Mouse (Mus musculus) embryonic fibroblast, embryonic 13.5 days (primary cell): ENCODE data around the gene Foxp1. TPM values are rescaled to one million over a fixed set of nuclear protein-coding genes. Genes with fewer than 3 reads are reported as not detected.

ENCODE experiments used
- H3K27ac ChIP-seq: 2 replicates; pipeline ENCODE4 v1.5.1; 2012; ENCODE audit warnings: low read length, control low read depth, inconsistent platforms; ENCODE audit not compliant: insufficient read depth
- H3K4me1 ChIP-seq: 2 replicates; pipeline ENCODE4 v1.6.1; 2011; ENCODE audit warnings: low read length; ENCODE audit not compliant: control insufficient read depth, insufficient read depth
- H3K4me3 ChIP-seq: 2 replicates; pipeline ENCODE4 v1.5.1; 2011; ENCODE audit warnings: mild to moderate bottlenecking, control low read depth, low read length; ENCODE audit not compliant: insufficient read depth
- CTCF ChIP-seq: IDR thresholded peaks from 2 replicates; pipeline ENCODE4 v1.5.1; 2011; ENCODE audit warnings: mild to moderate bottlenecking, control low read depth, low read length, moderate library complexity, borderline replicate concordance; ENCODE audit not compliant: insufficient read depth
- POLR2A ChIP-seq: IDR thresholded peaks from 2 replicates; pipeline ENCODE4 v1.6.1; 2011; ENCODE audit warnings: low read depth, mild to moderate bottlenecking, control low read depth, low read length, moderate library complexity
- polyA plus RNA-seq: library from polyadenylated mRNA; stranded (reverse); fragments of >200 nt; gene quantifications from 2 replicates; pipeline ENCODE4 v1.2.4, GENCODE M21; 2011; ENCODE audit warnings: low read depth; ENCODE audit not compliant: missing spikeins, insufficient read length

Gene Foxp1
- polyA plus RNA-seq, 1 experiment: 137 TPM

DNA sequence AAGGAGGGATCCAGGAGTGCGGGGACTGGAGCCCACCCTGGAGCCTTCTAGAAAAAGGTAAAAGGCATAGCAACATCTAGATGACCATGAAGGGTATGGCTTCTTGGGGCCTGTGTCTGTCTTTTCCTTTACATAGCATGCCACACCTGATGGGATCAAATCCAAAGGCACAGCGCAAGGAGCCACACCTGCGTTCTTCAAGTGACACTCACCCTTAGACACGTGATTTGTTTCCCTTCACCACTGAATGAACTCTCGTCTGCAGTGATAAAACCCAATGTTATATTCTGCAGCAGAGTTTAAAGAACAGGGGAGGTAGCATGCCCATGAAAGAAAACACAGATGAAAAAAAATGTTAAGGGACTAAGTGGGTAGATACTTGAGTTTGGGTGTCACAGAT lies 112.9 kb downstream of the Foxp1 start:
- TF ChIP-seq CTCF: no peak
- no peak for TF ChIP-seq POLR2A
- no peak overlapping the region for H3K4me3 ChIP-seq
- no peak overlapping the region for H3K27ac ChIP-seq
- peaks cover 8% of the 10 kb centered on the region for H3K4me1 ChIP-seq

DNA sequence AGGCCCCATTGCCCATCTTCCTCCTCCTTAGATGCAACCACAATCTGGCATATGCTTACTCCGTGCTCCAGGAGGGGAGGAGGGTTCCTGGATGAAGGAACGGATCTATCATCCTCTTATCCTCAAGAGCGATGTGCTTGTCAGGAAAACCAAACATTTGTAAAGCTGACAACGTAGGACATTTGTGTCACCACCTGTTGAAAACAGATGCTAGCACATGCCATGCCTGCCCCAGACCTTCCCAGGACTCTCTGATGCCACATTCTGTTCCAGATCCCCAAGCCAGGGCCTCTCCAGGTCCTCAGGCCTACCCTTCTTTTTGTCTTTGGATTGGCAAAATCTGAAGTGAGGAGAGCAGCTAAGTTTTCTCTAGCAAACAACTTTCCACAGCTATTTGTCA lies 113.6 kb downstream of the Foxp1 start:
- H3K4me1 ChIP-seq: peaks cover 8% of the 10 kb centered on the region
- TF ChIP-seq CTCF (no peak), POLR2A (no peak)
- no peak overlapping the region for H3K27ac ChIP-seq
- H3K4me3 ChIP-seq: no peak overlapping the region

DNA sequence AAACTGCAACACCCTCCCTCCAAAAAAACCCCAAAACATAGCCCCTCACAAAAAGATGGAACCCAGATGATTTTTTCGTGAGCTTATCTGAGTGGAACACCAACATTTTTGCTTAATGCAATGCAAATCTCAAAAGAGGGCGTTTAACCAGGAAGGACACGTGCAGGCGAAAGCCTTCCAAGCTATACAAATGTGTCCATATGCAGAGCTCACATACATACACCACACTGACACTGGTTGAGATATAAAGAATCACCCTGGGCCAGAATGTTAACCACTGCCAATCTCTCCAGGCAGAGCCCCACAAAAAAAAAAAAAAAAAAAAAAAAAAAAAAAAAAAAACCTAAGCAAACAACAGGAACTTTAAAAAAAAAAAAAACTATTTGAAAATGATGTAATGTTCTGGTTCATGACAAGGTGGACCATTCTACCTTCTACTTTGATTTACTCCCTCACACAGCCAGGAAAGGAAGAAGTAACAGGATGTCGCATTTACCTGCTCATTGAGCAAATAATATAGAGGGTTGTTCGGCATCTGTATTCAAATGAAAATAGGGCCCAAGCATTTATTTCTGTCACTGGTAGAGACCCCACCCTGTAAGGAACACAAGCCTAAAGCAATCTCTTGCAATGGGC lies 118.6 kb downstream of the Foxp1 start:
- TF ChIP-seq POLR2A: no peak
- TF ChIP-seq CTCF: no peak
- Histone ChIP-seq H3K27ac (no peak overlapping the region), H3K4me3 (no peak overlapping the region), H3K4me1 (peaks cover 14% of the 10 kb centered on the region)

DNA sequence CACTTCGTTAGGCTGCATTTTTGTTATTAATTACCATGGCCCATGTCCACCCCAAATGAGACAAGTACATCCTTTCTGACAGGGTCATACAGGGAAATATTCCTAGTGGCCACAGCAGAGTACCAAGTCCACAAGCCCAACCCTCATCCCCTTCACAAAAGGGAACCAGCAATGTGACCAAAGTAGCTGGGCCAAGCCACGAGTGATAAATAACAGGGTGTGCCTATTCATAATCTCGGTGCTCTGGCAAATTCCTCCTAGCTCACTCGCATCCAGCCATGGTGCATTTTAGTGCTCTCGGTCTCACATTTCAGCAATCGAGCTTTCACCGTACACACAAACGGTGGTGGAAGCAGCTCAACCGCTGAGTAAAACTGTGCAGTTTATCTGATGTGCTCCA lies 119.6 kb downstream of the Foxp1 start:
- TF ChIP-seq POLR2A (no peak), CTCF (no peak)
- H3K27ac ChIP-seq: no peak overlapping the region

DNA sequence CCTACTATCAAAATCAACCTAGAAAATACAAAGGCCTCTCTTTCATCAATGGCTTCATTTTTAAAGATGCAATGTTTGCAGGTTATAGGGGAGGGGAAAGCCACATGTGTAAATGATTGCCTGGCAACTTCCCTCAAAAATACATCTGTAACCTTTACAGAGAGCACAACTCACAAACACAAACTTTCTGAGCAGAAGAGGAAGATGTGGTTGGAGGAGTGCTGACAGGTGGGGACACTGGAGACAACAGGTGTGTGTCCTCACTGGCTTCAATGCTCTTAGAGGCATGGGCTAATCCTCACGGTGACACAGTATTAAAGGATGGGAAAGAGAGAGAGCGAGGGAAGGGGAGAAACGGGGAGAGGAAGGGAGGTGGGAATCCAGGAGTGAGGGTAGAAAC lies 120.2 kb downstream of the Foxp1 start:
- H3K4me3 ChIP-seq: no peak overlapping the region
- TF ChIP-seq CTCF: no peak
- no peak for TF ChIP-seq POLR2A
- no peak overlapping the region for H3K27ac ChIP-seq

More for the DNA sequence above, 119.6 kb downstream of the Foxp1 start:
- Histone ChIP-seq H3K4me1 (peaks cover 14% of the 10 kb centered on the region), H3K4me3 (no peak overlapping the region)

DNA sequence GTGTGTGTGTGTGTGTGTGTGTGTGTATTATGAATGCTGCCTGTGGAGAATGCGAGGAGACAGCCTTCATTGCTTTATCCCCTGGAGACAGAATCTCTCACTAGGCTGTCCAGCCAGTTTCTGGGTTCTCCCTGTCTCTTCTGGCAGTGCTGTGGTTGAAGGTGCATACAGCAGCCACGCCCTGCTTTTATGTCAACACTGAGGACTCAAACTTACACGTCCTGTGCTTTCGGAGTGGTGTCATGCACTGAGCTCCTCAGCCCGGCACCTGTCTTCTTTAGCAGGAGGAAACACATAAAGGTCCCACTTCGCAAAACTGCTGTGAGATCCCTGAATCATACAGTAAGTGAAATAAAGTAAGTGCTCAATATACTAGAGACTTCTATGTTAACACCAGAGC lies 120.7 kb downstream of the Foxp1 start:
- TF ChIP-seq POLR2A (no peak), CTCF (no peak)

More for the DNA sequence above, 120.2 kb downstream of the Foxp1 start:
- H3K4me1 ChIP-seq: peaks cover 14% of the 10 kb centered on the region

DNA sequence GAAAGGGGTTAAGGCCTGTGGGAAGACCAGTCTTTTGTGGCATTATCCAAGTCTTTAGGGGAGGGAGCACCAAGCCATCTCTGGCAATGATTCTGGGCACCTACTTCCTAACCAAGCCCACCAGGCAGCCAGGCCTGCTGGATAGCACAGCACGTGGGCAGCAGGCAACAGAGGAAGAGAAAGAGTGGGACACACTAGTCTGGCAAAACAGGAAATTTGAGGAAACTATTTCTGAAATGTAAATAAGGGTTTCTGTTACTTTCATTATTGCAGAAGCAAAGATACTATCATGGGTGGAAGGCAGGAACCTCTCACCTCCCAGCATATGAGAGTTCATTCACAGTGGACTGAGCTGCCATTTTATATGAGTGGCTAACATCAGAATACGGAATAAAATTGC lies 121.3 kb downstream of the Foxp1 start:
- Histone ChIP-seq H3K27ac (no peak overlapping the region), H3K4me3 (no peak overlapping the region), H3K4me1 (peaks cover 6% of the 10 kb centered on the region)
- TF ChIP-seq POLR2A: no peak
- no peak for TF ChIP-seq CTCF

More for the DNA sequence above, 120.7 kb downstream of the Foxp1 start:
- no peak overlapping the region for H3K4me3 ChIP-seq
- H3K4me1 ChIP-seq: peaks cover 12% of the 10 kb centered on the region
- H3K27ac ChIP-seq: no peak overlapping the region

DNA sequence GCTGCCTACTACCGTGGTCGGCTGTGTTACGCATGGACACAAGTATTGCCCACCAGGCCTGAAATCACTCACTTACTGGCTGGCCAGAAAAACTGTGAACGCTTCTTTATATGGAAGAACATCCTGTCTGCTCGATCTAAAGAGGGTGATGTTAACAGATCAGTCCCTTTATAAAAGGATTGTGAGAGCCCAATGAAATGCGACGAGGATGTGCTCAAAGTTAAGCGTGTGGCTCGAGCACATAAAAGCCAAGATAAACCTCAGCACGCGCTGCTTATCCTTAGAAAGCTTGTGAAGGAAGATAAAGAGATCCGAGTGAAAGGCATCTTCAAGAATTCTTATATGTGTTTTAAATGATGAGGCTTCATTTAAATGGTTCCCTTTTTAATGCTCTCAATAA lies 126.8 kb downstream of the Foxp1 start:
- H3K4me3 ChIP-seq: no peak overlapping the region
- H3K4me1 ChIP-seq: peaks cover 6% of the 10 kb centered on the region; the same call in 1 of the 2 replicates
- TF ChIP-seq CTCF (no peak), POLR2A (no peak)

DNA sequence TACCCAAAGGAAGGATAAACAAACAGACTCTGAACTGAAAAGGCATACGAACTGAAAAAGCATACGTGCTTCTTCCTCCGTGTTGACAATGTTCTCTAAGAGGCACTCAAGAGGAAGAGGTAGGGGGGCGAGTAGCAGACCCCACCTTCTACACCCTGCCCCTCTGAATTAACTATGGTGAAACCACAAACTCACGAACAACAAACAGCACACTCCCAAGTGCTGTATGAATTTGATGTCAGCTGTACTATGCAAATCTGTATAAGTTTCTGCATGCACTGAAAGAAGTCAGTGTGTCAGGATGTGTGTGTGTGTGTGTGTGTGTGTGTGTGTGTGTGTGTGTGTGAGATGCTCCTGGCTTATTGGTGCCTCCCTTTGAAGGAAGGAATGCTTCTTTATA lies 127.7 kb downstream of the Foxp1 start:
- TF ChIP-seq CTCF (no peak), POLR2A (no peak)
- H3K4me3 ChIP-seq: no peak overlapping the region
- peaks cover 6% of the 10 kb centered on the region; the same call in 1 of the 2 replicates for H3K4me1 ChIP-seq
- no peak overlapping the region for H3K27ac ChIP-seq

More for the DNA sequence above, 126.8 kb downstream of the Foxp1 start:
- no peak overlapping the region for H3K27ac ChIP-seq

DNA sequence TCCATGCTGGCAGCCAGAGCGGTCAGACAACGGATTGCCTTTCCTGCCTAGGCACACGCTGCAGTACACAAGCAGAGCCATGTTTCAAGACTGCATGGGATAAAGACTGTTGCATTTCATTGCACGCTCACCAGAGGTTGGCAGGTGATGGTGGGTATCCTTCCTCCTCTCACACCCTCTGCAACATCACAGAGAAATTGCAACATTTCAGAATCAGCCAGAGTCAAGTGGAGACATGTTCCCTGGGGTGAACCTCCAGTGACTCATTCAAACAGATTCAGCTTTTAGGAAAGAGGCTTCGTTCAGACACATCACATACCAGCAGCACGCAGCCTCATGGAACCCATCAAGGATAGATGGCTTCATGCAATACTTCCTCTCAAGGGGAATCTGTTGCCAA lies 130.0 kb downstream of the Foxp1 start:
- Histone ChIP-seq H3K4me3 (no peak overlapping the region), H3K27ac (peak overlapping the region; percentile 49; the same call in 1 of the 2 replicates), H3K4me1 (peaks cover 6% of the 10 kb centered on the region; the same call in 1 of the 2 replicates)
- no peak for TF ChIP-seq POLR2A
- no peak for TF ChIP-seq CTCF
